Mouse (Mus musculus) stomach, postnatal 0 days (tissue): Measurements from ENCODE around the gene Cntnap1.

Experiments used
- CTCF ChIP-seq: IDR thresholded peaks from 2 replicates; pipeline ENCODE4 v1.5.1; 2016; ENCODE audit warnings: antibody characterized with exemption, low read depth, mild to moderate bottlenecking, moderate library complexity
- EP300 ChIP-seq: optimal IDR thresholded peaks from 2 replicates; pipeline ENCODE3; 2016; ENCODE audit warnings: antibody characterized with exemption

DNA sequence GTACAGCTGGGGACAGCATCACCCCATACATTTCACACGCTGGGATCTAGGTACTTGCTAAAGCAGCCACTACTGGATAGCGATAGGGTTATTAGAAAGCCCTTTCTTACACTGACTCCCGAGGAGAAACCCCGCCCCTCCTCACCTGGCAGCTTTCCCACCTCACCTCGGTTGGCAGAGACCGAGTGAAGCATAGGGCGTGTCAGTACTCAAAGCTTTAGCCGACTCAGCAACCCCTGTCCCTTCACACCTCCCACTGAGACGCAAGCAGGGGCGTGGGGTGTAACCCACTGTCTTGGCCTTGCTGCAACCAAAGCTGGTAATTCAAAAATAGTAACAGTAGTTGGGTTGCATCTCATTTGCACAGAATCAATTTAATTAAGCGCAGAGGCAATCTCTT, 2.8 kb downstream of the Cntnap1 start:
- no peak for TF ChIP-seq CTCF
- no peak for TF ChIP-seq EP300
